Mouse (Mus musculus): ENCODE results near the gene Mtpn.

Mtpn gene

DNA sequence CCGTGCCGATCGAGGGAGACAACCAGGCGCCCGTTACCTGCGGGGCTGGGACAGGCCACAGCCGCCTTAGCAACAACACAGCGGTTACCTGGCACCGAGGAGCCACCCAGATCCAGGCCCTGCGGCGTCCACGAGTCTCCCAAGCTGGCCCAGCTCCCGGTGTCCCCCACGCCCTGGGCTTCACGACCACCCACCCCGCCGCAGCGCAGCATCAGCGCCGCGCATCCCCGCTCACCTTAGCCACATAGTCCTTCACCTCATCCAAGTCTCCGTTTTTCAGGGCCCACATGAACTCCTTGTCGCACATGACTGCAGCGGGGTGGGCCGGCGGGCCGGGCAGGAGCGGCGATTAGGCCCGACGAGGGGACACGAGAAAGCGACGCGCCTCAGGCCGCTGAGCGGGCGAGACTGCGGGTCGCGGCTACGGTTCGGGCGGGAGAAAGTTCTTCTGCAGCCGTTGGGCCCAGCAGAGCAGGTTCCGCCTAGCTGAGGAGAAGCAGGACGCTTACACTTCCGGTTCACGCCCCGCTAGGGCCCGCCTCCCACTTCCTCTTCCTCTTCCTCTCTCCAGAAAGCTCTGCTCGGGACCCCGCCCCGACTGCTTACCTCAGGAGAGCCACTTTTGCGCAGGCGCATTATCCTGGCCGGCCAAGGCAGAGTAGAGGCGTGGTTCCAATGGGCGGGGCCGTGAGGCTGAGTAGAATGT, at the start of gene Mtpn:
Gene Mtpn (minus strand): TSS at position 585 of the 706 bp plus-strand sequence.
- peak; percentile 99 for DNase-seq (ENCODE audit: low spot score in 2 of 2)

DNA sequence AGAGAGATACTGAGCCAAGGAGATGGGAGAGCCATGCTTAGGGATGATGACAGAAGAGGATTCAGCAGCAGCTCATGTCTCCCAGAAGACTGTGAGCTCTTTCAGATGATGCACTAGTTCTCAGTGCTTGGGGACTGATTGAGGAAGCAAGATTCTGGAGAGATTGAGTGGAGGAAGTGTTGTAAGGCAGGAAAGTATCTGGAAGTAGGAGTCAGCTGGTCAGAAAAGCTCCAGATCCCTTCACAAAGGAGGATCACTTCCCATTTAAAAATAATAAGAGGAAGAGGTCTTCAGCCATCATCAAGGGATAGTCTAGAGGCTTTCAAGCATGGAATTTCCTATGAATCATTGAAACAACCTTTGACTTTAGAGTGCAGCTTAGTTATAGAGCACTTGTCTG, 29.0 kb upstream of the Mtpn start:
- DNase-seq (ENCODE audit: low spot score in 2 of 2), result no peak

DNA sequence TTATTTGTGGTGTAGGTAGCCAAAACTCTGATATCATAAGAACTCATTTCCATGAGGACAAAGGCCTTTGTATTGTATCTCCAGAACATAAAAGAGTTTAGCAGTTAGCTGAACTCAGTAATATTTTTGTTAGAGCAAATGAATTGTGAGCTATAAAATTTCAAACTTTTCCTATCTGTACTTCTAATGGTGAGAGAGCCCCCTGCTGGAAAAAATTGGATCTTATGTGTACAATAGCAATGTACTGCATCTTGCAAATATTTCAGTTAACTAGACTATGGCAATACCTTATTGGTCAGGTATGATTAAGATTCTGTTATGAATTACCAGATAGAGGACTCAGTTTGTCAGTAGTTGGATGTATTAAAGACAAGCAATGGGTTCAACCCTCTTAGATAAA, 28.1 kb upstream of the Mtpn start:
- DNase-seq (ENCODE audit: low spot score in 2 of 2), result peak; percentile 17 to 49

DNA sequence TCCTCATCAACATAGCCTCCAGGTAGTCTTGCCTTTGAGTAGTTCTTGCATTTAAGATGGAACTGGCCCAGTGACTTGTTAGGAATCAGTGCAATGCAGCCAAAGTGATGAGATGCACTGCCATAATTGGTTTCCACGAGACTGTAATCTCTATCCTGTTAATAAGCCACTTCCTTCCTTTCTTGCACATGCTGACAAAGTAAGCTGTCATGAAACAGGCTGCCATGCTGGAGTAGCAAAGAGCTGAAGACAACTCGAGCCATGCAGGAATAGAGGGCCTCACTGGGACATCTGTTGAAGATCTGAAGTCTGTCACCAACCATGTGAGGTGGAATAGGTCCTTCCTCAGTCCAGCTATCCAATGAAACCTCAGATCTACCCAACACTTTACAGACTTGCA, 20.3 kb upstream of the Mtpn start:
- DNase-seq (ENCODE audit: low spot score in 2 of 2), result no peak

DNA sequence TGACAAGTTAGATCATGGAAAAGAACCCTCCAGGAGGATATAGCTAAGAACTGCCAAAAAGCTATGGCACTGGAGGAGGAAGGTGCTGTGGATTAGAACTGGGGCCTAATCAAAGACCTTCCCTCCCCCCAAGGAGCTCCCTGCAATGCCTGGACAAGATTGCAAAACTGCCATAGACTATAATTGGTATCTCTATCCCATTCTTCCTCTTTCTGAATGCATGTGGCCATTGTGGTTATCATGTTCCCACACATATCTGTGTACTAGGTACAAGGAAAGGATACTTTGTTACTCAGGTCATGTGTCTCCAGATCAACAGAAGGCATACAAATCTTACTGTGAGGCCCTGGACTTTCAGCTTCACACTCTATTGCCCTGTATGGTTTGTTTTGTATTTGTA, 4.7 kb upstream of the Mtpn start:
- no peak for DNase-seq (ENCODE audit: low spot score in 2 of 2)

DNA sequence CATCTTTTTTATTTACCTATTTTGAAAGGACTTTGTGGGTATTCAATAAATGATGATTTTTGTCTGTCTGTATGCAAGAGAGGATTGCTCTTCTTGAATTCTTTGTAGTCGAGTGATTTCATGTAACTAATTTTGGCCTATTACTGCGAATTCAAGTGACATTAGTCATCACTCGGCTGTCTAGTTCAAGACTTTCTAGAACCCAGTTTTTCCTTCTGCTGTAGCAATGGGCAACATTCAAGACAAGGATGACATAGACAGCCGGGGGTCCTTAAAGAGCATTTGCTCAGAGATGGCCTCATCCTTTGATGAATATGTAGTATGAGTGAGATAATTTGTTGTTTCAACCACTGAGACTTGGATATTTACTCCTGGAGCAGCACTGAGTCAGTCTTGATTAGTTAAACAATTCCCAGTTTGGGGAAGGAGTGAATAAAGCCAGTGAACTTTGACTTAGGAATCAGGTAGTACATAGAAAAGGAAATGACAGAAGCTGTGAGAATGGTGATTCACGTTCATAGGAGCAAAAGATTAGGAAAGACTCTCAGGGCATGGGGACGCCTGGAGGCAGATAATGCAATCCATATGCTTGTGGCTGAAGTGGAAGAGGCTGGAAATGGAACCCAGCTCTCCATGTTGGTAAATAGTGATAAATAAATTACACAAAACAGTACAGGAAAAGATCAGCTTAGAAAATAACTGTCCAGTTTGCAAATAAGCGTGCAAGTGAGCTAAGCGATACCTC, 3.1 kb upstream of the Mtpn start:
- DNase-seq (ENCODE audit: low spot score in 2 of 2), result no peak

DNA sequence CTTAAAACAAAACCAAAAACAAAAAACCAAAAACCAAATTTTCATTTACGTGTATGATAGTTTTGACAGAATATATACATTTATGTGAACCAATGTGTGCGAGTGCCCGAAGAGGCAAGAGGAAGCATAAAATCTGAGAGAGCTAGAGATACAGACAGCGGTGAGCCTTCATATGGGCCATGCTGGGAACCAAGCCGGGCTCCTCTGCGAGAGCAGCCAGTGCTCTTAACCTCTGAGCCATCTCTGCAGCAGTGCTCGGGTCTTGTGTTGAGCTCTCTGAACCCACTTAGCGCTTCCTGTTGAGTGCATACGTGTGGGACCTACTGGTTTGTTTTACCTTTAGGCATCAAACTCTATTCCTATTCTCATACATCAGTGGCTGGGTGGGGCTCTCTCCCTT, 689 bp upstream of the Mtpn start:
- DNase-seq (ENCODE audit: low spot score in 2 of 2), result no peak

DNA sequence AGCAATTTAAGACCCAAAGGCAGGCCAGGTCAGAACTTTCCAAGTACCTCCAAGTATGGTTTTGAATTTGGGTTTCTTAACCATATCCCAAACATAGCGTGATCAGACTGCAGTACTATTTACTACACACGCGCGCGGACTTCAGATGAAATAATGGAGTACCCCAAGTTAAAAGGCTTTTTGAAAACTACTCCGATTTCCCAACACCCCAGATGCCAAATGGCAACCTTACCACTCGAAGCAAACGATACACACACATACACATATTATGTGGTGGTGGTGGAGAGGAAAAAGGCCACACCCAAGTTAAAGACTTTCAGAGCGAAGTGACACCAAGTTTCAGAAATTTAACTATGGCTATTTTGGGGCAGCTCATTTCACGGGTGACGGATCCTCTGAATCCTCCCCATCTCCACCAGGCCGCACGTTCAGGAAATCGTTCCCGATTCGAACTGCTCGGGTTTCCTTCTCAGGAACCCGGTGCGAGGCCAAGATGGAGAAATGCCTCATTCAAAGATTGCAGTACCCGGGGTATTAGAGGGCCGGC, 858 bp downstream of the Mtpn start:
- peak; percentile 56 to 63 for DNase-seq (ENCODE audit: low spot score in 2 of 2)

DNA sequence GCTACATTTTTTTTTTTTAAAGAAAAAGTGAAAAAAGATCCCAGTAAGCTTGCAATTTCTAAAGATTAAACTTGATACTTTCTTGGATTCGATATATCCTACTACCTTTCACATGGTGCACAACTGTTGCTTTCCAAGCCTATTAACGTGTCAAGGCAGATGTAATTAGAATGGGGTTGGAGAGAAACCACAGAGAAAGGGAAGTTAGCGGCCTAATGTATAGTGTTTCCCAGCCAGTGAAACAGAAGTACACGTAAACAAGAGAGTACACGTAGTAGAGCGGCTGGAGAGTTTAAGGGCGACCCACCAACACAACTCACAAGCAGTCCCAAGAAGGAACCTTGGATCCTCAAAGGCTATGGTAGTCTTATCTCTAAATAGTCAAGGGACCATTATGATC, 3.7 kb downstream of the Mtpn start:
- DNase-seq (ENCODE audit: low spot score in 2 of 2), result peak; percentile 16 to 22

DNA sequence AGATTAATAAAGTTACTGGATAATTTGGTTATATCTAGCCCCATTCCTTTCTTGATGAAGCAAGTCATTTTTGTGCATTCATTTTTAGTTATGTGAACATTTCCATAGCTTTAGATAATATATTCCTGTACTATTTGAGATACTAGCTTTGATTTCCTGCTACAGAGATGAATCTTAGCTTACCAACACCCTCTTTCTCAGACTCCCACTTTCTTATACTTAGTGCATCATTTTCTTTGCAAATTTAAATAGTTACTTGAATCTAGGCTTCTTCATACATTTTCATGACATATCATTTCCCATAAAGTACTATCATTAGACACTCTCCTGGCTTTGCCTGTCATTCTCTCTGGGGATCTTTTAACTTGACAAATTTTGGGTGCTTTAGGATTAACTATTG, 26.3 kb downstream of the Mtpn start:
- no peak for DNase-seq (ENCODE audit: low spot score in 2 of 2)

DNA sequence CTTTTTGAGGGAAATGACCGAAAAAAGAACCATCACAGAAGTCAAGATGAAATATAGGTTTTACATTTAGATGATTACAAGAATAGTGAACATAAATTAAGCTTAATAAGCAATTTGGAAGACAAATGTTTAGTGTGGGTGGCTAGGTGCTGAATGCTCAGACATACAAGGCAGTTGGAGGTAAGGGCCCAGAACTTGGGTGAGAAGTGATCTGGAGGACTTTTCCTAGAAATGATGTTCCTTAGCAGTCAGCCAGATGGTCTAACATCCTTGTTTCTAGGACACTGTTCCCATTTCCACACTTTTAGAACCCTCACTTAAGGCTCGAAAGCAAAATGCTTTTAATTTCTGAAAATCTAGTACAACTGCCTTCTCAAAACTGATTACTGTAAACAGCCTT, 34.9 kb downstream of the Mtpn start:
- DNase-seq (ENCODE audit: low spot score in 2 of 2), result no peak

DNA sequence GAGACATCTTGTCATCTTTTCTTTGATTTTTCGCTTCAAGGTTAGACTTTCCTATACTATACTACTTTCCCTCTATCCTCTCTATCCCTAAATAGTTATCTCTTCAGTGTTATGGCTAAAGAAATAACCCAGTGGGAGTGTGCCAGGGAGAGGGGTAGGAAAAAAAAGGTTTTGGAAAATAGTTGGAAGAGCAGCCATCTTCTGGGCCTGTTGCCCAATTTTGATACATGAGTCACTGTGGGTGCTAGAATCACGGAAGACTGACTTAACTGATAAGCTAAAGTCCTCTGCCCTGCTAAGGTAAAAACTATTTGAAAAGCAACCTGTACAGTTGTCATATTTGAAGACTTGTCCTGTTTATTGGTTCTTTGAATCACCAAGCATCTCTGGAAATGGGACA, 36.8 kb downstream of the Mtpn start:
- DNase-seq (ENCODE audit: low spot score in 2 of 2), result no peak

DNA sequence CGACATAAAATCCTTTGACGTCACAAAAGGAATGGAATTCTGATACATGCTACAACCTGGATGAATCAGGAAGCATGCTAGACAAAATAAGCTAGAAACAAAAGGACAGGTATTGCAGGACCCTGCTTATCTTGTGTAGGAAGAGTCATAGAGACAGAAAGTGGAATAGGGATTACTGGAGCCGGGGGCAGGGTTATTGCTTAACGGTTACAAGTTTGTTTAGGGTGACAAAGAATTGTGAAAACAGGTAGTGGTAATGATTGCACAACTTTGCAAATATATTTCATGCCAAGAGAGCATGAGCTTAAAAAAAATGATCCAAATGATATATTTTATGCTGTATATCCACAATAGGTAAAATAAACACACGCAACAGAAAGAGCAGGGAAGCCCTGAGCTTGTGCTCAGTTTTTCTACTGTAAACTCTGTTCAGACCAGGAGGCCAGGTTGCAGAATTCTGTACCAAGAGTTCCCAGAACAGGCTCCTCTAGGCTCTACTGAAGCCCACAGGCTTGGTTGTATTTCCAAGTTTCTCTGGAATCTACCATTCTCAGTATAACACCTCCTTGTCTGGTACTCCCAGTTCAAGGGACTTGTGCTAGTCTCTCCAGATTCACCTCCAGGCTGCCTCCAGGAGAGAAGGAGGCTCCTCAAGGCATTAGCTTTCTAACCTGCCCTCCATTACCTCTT, 39.6 kb downstream of the Mtpn start:
- DNase-seq (ENCODE audit: low spot score in 2 of 2), result no peak

DNA sequence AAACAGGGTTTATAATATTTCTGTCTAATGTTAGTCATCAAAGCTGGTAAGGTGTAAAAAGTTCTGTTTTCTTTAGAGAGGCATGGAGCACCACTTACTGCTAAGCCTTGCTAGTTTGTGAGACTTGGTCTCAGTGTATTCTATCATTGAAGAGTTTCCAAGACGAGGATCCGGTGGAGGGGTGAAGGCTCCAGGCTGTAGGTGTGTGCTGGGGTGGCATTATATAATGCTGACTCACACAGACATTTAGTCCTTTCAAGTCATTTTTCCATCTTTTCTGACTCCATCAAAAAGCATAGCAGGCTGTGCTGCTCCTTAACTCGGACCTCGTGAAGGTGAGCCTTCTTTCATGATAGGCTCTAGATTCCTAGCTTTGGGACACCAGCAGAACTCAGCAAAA, 42.3 kb downstream of the Mtpn start:
- DNase-seq (ENCODE audit: low spot score in 2 of 2), result no peak

DNA sequence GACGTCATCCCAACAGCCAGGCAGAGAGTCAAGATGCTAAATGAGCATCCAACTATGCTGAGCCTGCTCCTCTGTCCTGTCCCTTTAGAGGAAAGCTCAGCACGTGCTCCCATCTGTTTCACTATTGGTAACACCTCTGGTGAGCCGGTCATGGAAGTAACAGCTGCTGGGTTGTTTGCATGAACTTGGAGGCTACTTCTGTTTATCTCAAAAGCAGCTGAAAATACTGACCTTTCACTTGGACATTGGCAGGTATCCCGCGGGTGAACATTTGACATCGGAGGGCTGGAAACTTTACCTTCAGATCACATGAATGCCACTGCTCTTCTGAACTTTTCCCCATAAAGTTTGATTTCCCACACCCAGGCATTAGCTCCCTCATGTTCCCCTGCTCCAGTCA, 45.8 kb downstream of the Mtpn start:
- DNase-seq (ENCODE audit: low spot score in 2 of 2), result no peak

DNA sequence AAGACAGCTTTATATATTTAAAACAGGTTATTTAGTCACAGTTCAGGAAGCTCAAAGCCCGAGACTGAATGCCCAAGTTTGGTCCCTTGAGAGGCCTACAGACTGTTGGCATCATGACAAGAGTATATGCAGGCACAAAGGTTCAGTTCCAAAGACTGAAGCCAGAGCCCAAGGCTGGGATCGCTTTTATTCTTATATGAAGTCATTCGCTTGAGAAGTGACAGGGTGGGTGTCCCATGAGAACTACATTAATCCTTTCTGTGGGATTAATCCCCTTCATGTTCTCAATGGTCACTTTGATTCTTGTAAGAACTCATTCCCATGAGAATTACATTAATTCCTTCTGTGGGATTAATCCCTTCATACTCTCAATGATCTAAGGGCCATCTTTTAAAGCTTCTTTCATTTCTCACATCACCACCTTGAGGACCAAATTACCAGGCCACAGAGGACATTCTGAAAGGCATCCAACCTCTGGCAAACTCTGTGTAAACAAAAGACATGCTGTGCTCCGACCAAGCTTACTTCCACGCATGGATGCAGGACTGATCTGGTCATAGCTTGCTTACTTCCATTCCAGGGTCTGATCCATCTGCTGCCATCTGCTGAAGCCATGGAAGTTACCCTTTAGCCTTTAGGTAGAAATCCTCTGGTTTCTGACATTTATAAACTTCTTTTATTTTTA, 59.9 kb downstream of the Mtpn start:
- DNase-seq (ENCODE audit: low spot score in 2 of 2), result no peak

DNA sequence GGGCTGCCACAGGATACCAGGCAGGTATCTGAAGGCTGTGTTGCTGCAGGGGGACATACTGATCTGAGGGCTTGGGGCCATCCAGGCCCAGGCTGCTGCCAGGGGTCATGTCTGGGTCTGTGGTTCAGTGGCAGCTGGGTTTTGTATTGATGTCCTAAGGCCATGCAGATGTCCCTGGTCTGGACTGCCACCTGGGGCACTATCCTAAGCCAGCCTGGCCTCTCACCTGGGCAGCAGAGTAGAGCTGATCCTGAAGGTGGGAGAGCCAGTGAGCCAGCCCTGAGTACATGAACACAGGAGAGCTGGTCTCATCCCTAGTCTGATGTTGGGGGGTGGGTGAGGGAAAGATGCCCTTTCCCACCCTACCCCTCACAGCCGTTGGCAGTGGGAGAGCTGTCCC, 62.9 kb downstream of the Mtpn start:
- DNase-seq (ENCODE audit: low spot score in 2 of 2), result no peak

DNA sequence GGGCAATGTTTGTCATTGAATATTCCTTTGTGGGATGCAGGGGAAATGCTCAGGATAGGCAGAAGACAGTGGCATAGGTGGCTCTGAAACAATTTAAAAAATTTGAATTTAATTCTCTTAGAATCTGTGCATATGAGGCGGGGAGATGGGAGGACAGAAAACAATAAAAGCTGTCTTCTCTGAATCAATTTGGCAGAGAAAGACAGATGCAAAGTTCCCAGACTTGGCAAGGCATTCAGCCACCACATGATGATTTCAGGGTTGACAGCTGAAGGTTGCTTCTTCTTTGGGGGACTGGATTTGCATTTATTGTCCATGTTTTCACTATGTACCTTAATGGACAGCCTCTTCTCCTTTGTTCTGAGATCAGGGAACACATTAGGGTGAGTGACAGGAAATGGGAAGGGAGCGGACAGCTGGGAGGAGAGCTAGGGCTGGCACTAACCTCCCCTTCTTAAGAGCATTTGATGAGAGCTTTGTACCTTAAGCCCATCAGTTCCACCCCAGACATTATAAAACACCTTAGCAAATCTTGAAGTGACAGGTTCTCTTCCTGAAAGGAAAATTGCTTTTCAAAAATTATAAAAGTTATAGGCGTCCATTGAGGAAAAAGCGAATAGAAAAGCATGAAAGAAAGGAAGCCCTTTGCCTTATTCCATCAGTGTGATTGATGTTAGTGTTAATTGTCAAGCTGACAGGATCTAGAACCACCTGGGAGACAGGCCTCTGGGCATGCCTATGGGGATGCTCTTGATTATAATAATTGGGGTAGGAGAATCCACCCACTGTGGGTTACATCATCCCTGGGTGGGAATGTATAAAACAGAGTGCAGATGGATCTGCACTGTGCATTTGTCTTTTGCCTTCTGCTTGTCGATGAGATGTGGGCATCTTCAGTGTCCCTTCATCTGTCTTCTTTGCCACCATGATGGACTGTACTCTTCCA, 76.0 kb downstream of the Mtpn start:
- no peak for DNase-seq (ENCODE audit: low spot score in 2 of 2)

DNA sequence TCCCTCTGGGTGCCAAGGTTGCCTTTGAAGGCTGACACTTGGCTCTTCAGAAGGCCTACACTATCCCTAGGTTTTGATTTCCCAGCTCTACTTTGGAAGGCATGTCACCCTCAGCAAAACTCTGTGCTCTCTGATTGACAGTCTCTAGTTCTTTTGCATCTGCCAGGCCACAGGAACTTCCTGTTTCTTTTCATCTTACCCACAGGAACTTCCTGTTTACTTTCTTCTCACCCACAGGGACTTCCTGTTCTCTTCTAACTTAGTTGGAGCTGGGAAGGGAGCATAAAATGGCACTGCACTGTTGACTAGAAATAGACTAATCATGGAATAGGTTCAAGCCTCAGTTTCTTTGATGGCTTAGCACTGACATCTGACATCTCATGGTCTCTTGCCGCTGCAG, 77.2 kb downstream of the Mtpn start:
- no peak for DNase-seq (ENCODE audit: low spot score in 2 of 2)
